Mouse (Mus musculus): ENCODE measurements at regions not wholly inside any gene's neighbourhood (a gene's known extent, or its start where the extent isn't known, plus 50 kb on each side); places are given as distances from the start of the nearest gene placed in this dataset.

DNA sequence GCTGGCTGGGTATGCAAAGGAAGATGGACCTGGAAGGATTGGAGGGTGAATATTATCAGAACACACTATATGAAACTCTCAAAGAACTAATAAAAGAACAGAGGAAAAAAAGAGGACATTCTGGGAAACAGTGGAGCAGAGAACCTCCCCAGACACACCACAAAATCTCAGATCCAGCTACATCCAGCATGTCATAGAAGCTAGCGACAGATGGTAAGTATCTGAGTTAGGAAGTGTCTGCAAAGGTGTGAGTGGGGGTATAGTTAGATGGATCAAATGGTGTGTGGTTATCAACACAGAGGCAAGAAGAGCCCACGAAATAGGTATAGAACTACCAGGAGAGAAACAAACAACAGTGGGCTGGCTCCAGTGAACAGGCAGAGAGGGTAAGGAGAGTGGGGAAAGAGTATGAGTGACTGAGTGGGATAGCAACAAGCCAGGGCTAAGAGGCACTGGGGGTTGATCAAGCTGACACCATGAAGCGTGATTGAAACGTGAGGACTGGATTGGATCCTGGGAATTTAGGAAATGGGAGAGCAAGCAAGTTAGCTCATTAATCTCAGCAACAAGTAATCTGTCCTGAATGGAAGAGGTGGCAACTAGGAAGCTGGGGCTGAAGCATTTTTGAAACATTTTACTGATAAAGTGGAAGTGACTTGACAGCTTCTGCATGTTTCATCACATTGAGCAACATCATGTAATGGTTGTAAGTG is 114.9 kb upstream of the Kirrel3 start:
- no peaks in the 10 kb centered on the region for H3K36me3 ChIP-seq (ENCODE audit: insufficient read depth, low read length)
- no peak for TF ChIP-seq CTCF (IDR thresholded peaks at IDR 0.05)
- no peak overlapping the region for H3K4me3 ChIP-seq (ENCODE audit: low read depth, low read length)
- H3K4me2 ChIP-seq (ENCODE audit: low read depth, low read length, poor library complexity, severe bottlenecking) = no peak overlapping the region
- H3K4me1 ChIP-seq (ENCODE audit: insufficient read depth, low read length) = no peaks in the 10 kb centered on the region
- 81% methylated on average over 4 of the region's 4 CpGs for WGBS
- DNase-seq (ENCODE audit: low spot score) = no peak
- H3K9me3 ChIP-seq (ENCODE audit: low read length) = no peaks in the 10 kb centered on the region
- ATAC-seq (ENCODE audit: low FRiP score) = no peak
- H3K9ac ChIP-seq (replicated peaks; ENCODE audit: low read length, poor library complexity, severe bottlenecking) = no peak overlapping the region
- no peak overlapping the region for H3K27ac ChIP-seq (ENCODE audit: low read depth, low read length)
- H3K27me3 ChIP-seq (ENCODE audit: insufficient read depth, low read length) = no peaks in the 10 kb centered on the region

GRCm38 (mm10) chr9:34375187-34375586 is 110.5 kb upstream of the Kirrel3 start:
- ATAC-seq (ENCODE audit: low FRiP score) = no peak
- TF ChIP-seq CTCF (IDR thresholded peaks at IDR 0.05) = no peak
- no peak overlapping the region for H3K4me2 ChIP-seq (ENCODE audit: low read depth, low read length, poor library complexity, severe bottlenecking)
- H3K4me1 ChIP-seq (ENCODE audit: insufficient read depth, low read length) = no peaks in the 10 kb centered on the region
- WGBS = 40% methylated on average over 1 of the region's 1 CpGs
- H3K9me3 ChIP-seq (ENCODE audit: low read length) = no peaks in the 10 kb centered on the region
- no peak for DNase-seq (ENCODE audit: low spot score)
- no peaks in the 10 kb centered on the region for H3K27me3 ChIP-seq (ENCODE audit: insufficient read depth, low read length)
- no peak overlapping the region for H3K27ac ChIP-seq (ENCODE audit: low read depth, low read length)
- no peak overlapping the region for H3K9ac ChIP-seq (replicated peaks; ENCODE audit: low read length, poor library complexity, severe bottlenecking)
- H3K36me3 ChIP-seq (ENCODE audit: insufficient read depth, low read length) = no peaks in the 10 kb centered on the region
- H3K4me3 ChIP-seq (ENCODE audit: low read depth, low read length) = no peak overlapping the region

DNA sequence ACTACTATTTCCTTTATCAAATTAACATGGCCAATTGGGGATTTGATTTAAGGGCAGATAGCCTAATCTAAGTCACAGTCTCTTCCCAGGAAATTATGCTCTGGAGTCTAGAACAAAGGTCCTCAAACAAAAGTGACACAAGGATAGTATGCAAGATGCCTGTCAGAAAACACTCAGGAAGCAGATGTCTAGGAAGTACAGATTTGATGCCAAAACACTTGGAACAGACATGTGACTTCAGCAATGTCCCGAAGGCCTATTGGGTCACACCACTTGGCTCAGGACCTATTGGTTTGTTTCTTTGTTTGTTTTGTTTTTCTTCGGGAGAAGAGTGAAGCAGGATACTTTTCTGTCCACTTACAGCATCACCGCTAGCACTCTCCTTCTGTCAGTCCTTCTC is 105.7 kb upstream of the Kirrel3 start:
- TF ChIP-seq CTCF (IDR thresholded peaks at IDR 0.05) = no peak
- no peaks in the 10 kb centered on the region for H3K9me3 ChIP-seq (ENCODE audit: low read length)
- no peak overlapping the region for H3K4me3 ChIP-seq (ENCODE audit: low read depth, low read length)
- H3K4me2 ChIP-seq (ENCODE audit: low read depth, low read length, poor library complexity, severe bottlenecking) = no peak overlapping the region
- no peak overlapping the region for H3K9ac ChIP-seq (replicated peaks; ENCODE audit: low read length, poor library complexity, severe bottlenecking)
- ATAC-seq (ENCODE audit: low FRiP score) (no peak), DNase-seq (ENCODE audit: low spot score) (no peak)
- H3K36me3 ChIP-seq (ENCODE audit: insufficient read depth, low read length) = no peaks in the 10 kb centered on the region
- WGBS = 82% methylated on average over 3 of the region's 3 CpGs
- no peaks in the 10 kb centered on the region for H3K27me3 ChIP-seq (ENCODE audit: insufficient read depth, low read length)
- H3K4me1 ChIP-seq (ENCODE audit: insufficient read depth, low read length) = no peaks in the 10 kb centered on the region
- H3K27ac ChIP-seq (ENCODE audit: low read depth, low read length) = no peak overlapping the region

DNA sequence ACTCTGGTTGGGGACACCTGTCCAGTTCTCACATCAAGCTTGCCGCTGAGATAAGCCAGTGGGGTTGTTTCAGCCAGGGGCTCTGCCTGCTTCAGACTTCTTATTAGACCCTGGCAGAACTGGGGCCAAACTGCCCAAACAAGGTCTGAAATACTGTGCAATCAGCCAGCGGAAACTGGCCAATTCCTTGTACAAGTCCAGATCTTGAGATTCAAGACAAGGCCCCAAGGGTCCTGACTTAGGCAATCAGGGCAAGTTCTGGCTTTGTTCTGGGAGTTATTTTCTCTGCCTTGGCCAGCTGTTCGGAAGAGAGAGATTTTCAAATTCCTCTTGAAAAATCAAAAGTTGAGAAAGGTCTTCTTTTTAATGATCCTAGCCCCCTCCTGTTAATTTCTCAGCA is 104.1 kb upstream of the Kirrel3 start:
- H3K4me3 ChIP-seq (ENCODE audit: low read depth, low read length) = no peak overlapping the region
- WGBS = 90% methylated on average over 3 of the region's 3 CpGs
- no peaks in the 10 kb centered on the region for H3K27me3 ChIP-seq (ENCODE audit: insufficient read depth, low read length)
- no peak overlapping the region for H3K27ac ChIP-seq (ENCODE audit: low read depth, low read length)
- H3K4me1 ChIP-seq (ENCODE audit: insufficient read depth, low read length) = no peaks in the 10 kb centered on the region
- no peak overlapping the region for H3K4me2 ChIP-seq (ENCODE audit: low read depth, low read length, poor library complexity, severe bottlenecking)
- ATAC-seq (ENCODE audit: low FRiP score) (no peak), DNase-seq (ENCODE audit: low spot score) (no peak)
- no peaks in the 10 kb centered on the region for H3K36me3 ChIP-seq (ENCODE audit: insufficient read depth, low read length)
- H3K9me3 ChIP-seq (ENCODE audit: low read length) = no peaks in the 10 kb centered on the region
- no peak overlapping the region for H3K9ac ChIP-seq (replicated peaks; ENCODE audit: low read length, poor library complexity, severe bottlenecking)
- TF ChIP-seq CTCF (IDR thresholded peaks at IDR 0.05) = no peak

DNA sequence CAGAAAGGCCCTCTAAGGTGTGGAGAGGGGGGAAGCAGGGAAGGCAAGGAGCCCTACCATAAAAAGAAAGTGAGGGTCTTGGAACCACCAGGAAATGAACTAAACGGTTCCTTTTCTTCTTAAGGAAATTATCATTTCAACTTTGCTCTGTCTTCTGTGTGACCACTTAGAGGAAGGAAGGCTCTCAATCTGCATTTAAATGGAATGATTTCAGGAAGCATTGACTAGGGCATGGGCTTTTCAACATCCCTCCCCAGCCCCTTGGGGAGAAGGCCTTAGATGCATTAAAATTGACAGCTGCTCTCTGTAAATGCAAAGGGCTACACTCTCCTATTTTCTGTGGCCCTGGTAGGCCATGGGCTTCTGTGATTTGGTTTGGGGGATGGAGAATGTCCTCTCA is 103.5 kb upstream of the Kirrel3 start:
- no peaks in the 10 kb centered on the region for H3K27me3 ChIP-seq (ENCODE audit: insufficient read depth, low read length)
- H3K27ac ChIP-seq (ENCODE audit: low read depth, low read length) = no peak overlapping the region
- H3K4me1 ChIP-seq (ENCODE audit: insufficient read depth, low read length) = no peaks in the 10 kb centered on the region
- H3K9me3 ChIP-seq (ENCODE audit: low read length) = no peaks in the 10 kb centered on the region
- TF ChIP-seq CTCF (IDR thresholded peaks at IDR 0.05) = no peak
- H3K4me3 ChIP-seq (ENCODE audit: low read depth, low read length) = no peak overlapping the region
- 39% methylated on average over 1 of the region's 1 CpGs for WGBS
- no peak overlapping the region for H3K9ac ChIP-seq (replicated peaks; ENCODE audit: low read length, poor library complexity, severe bottlenecking)
- no peak overlapping the region for H3K4me2 ChIP-seq (ENCODE audit: low read depth, low read length, poor library complexity, severe bottlenecking)
- no peaks in the 10 kb centered on the region for H3K36me3 ChIP-seq (ENCODE audit: insufficient read depth, low read length)
- DNase-seq (ENCODE audit: low spot score) (no peak), ATAC-seq (ENCODE audit: low FRiP score) (no peak)

DNA sequence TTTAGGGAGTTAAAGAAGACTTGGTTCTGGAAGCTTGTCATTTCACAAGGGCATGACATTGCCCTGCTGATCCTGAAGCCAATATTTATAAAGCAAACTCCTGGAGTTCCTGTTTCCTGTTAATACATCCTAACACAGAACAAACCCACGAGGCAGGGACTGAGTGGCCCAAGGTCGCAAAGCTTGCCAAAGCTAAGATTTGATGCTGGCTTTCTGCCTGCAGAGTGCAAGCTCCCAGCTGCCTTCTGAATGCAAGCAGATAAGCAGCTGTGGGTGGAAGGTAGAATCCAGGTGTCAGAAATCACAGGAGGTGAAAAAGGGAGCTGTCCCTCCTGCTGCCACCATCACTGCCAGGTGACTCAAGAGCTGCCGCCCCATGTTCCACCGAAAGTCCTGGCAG is 99.6 kb upstream of the Kirrel3 start:
- Histone ChIP-seq H3K27ac (ENCODE audit: low read depth, low read length) (no peak overlapping the region), H3K36me3 (ENCODE audit: insufficient read depth, low read length) (no peaks in the 10 kb centered on the region), H3K4me3 (ENCODE audit: low read depth, low read length) (no peak overlapping the region), H3K4me2 (ENCODE audit: low read depth, low read length, poor library complexity, severe bottlenecking) (no peak overlapping the region), H3K4me1 (ENCODE audit: insufficient read depth, low read length) (no peaks in the 10 kb centered on the region), H3K9ac (replicated peaks; ENCODE audit: low read length, poor library complexity, severe bottlenecking) (no peak overlapping the region), H3K27me3 (ENCODE audit: insufficient read depth, low read length) (no peaks in the 10 kb centered on the region), H3K9me3 (ENCODE audit: low read length) (no peaks in the 10 kb centered on the region)
- no peak for ATAC-seq (ENCODE audit: low FRiP score)
- WGBS = 81% methylated on average over 4 of the region's 4 CpGs
- no peak for DNase-seq (ENCODE audit: low spot score)
- TF ChIP-seq CTCF (IDR thresholded peaks at IDR 0.05) = no peak
